Mouse (Mus musculus): Measurements from ENCODE around the gene Tmc8. TPM values are rescaled to one million over a fixed set of nuclear protein-coding genes. Genes with fewer than 3 reads are reported as not detected.
A peak's percentile ranks its signal among the peaks of the same experiment; 100 is the strongest.

Tmc8 gene
- polyA plus RNA-seq, 1 experiment from 2014 or later, result 1.4 TPM

- Histone ChIP-seq H3K9ac (replicated peaks) (no peak overlapping the region), H3K4me1 (replicated peaks) (peaks cover 16% of the 10 kb centered on the region), H3K4me3 (replicated peaks) (no peak overlapping the region), H3K27ac (no peak overlapping the region), H3K9me3 (no peaks in the 10 kb centered on the region), H3K36me3 (peaks cover 35% of the 10 kb centered on the region), H3K27me3 (no peaks in the 10 kb centered on the region), H3K4me2 (replicated peaks) (no peak overlapping the region)
- ATAC-seq, result no peak
- 94% methylated on average over 7 of the region's 7 CpGs for WGBS
Observed at GRCm38 (mm10) chr11:117820173-117820572, 38.3 kb downstream of the Tmc8 start.

DNA sequence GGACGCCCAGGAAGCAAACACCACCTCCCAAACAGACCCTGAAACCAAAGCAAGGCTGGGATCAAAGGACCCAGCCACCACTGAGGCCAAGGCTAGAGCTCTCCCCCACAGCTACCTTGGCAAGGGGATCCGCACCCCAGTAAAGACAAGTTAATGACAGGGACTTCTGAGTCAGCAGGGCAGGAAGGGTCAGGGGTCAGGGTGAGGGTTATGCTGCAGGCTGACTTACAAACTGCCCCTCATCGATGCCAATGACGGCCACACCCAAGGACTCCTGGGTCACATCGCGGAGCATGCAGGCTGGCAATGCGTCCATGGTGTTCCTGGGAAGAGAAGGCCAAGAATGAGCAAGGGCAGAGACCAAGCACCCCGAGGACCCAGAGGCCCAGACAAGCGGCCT is 40.0 kb downstream of the Tmc8 start:
- peaks cover 24% of the 10 kb centered on the region; the same call in 1 of the 2 replicates for H3K36me3 ChIP-seq
- no peak overlapping the region for H3K4me3 ChIP-seq (replicated peaks)
- no peak overlapping the region; the same call in 1 of the 2 replicates for H3K27ac ChIP-seq
- ATAC-seq, result no peak
- peaks cover 33% of the 10 kb centered on the region for H3K4me1 ChIP-seq (replicated peaks)
- no peak overlapping the region for H3K4me2 ChIP-seq (replicated peaks)
- H3K9me3 ChIP-seq, result no peaks in the 10 kb centered on the region
- no peaks in the 10 kb centered on the region for H3K27me3 ChIP-seq
- H3K9ac ChIP-seq (replicated peaks), result no peak overlapping the region
- WGBS, result 88% methylated on average over 9 of the region's 9 CpGs

DNA sequence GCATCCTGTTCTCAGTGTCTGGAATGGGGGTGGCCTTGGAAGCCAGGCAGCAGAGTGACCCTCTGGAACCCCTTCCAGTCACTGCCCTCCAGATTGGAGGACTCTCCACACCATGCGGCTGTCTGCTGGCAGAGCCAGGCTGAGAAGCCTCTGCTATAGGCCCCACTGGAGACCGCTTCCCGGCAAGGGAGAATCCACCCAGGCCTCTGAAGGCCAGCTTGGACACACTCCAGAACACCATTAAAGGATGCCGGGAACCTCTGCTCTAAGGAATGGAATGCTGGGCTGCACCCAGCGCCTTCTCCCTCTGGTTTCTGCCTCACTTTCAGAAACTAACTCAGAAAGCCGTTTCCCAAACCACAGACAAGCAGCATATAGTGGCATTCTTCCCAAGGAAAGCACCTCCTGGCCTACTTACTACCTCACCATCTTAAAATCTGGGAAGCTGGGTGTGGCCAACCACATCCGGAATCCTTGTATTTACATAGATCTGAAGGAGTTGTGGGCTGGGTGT is 40.9 kb downstream of the Tmc8 start:
- H3K4me3 ChIP-seq (replicated peaks), result no peak overlapping the region
- H3K4me1 ChIP-seq (replicated peaks), result peaks cover 40% of the 10 kb centered on the region
- 0 out of 2 replicates have a peak, but pooled peaks cover 21% of the 10 kb centered on the region for H3K36me3 ChIP-seq
- H3K9me3 ChIP-seq, result no peaks in the 10 kb centered on the region
- WGBS, result 88% methylated on average over 7 of the region's 7 CpGs
- no peak overlapping the region for H3K27ac ChIP-seq
- no peak for ATAC-seq
- 0 out of 2 replicates have a peak overlapping the region, but pooled peaks have one; percentile 16 for H3K9ac ChIP-seq (replicated peaks)
- no peaks in the 10 kb centered on the region for H3K27me3 ChIP-seq
- H3K4me2 ChIP-seq (replicated peaks), result no peak overlapping the region

DNA sequence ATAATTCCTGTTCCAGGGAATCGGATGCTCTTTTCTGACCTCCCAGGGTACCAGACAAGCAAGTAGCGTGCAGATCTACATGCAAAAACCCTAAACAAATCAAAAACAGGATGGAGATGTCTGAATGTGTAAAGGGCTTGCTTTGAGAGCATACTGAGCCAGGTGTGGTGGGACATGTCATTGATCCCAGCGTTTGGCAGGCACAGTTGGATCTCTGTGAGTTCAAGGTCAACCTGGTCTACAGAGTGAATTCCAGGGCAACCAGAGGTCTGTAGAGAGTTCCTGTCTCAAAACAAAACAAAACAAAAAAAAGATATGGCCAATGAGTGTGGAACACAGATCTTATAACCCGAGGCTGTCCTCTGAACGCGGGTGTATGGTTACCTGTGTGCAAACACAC is 41.5 kb downstream of the Tmc8 start:
- H3K27me3 ChIP-seq, result no peaks in the 10 kb centered on the region
- no peaks in the 10 kb centered on the region for H3K9me3 ChIP-seq
- H3K4me2 ChIP-seq (replicated peaks), result no peak overlapping the region
- 0 out of 2 replicates have a peak, but pooled peaks cover 16% of the 10 kb centered on the region for H3K36me3 ChIP-seq
- ATAC-seq, result no peak
- no peak overlapping the region for H3K9ac ChIP-seq (replicated peaks)
- peaks cover 46% of the 10 kb centered on the region for H3K4me1 ChIP-seq (replicated peaks)
- no peak overlapping the region for H3K27ac ChIP-seq
- WGBS, result 92% methylated on average over 6 of the region's 6 CpGs
- no peak overlapping the region for H3K4me3 ChIP-seq (replicated peaks)

GRCm38 (mm10) chr11:117824060-117824969 is 42.4 kb downstream of the Tmc8 start:
- H3K4me2 ChIP-seq (replicated peaks), result peak overlapping the region; percentile 84
- H3K9ac ChIP-seq (replicated peaks), result peak overlapping the region; percentile 17; the same call in 1 of the 2 replicates
- no peak overlapping the region for H3K27ac ChIP-seq
- no peaks in the 10 kb centered on the region for H3K27me3 ChIP-seq
- H3K36me3 ChIP-seq, result 0 out of 2 replicates have a peak, but pooled peaks cover 13% of the 10 kb centered on the region
- 24% methylated on average over 23 of the region's 23 CpGs for WGBS
- peak; percentile 84 for ATAC-seq
- no peaks in the 10 kb centered on the region for H3K9me3 ChIP-seq
- peak overlapping the region; percentile 47 for H3K4me3 ChIP-seq (replicated peaks)
- H3K4me1 ChIP-seq (replicated peaks), result peaks cover 51% of the 10 kb centered on the region

- Histone ChIP-seq H3K4me1 (replicated peaks) (peaks cover 51% of the 10 kb centered on the region), H3K4me2 (replicated peaks) (peak within 1 kb of the TSS; percentile 84), H3K27ac (peak within 1 kb of the TSS; percentile 74), H3K9ac (replicated peaks) (peak within 1 kb of the TSS; percentile 71), H3K36me3 (0 out of 2 replicates have a peak, but pooled peaks cover 13% of the 10 kb centered on the region), H3K9me3 (no peaks in the 10 kb centered on the region), H3K27me3 (no peaks in the 10 kb centered on the region), H3K4me3 (replicated peaks) (peak within 1 kb of the TSS; percentile 47)
- WGBS, result under 1% methylated on average over 34 of the region's 34 CpGs
- peak; percentile 59 for ATAC-seq
Observed at GRCm38 (mm10) chr11:117825333-117826101, 43.6 kb downstream of the Tmc8 start, which contains the start of the genes Afmid and Tk1. Gene Afmid (plus strand): TSS chr11:117825924. Gene Tk1 (minus strand): TSS chr11:117826092.

DNA sequence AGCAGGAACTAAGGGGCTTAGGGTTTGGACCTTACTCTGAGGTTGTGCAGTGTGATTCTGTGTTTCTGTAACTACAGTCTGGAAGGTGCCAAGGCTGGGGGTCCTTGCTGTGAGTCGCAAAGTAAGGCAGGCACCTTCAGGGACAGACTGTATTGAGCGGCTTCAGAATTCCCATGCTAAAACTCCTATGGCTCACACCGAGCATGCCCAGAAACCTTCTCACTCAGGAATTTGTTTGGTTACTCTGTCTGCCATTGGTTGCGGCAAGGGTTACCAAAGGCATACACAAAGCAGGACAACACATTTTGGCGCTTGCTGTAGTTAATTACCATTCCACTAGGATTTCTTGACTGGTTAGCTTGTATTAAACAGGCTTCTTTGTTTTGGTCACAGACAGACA is 44.3 kb downstream of the Tmc8 start:
- ATAC-seq, result no peak
- 0 out of 2 replicates have a peak, but pooled peaks cover 13% of the 10 kb centered on the region for H3K36me3 ChIP-seq
- H3K4me2 ChIP-seq (replicated peaks), result peak overlapping the region; percentile 84
- peak overlapping the region; percentile 74 for H3K27ac ChIP-seq
- 13% methylated on average over 5 of the region's 5 CpGs for WGBS
- no peaks in the 10 kb centered on the region for H3K9me3 ChIP-seq
- peaks cover 51% of the 10 kb centered on the region for H3K4me1 ChIP-seq (replicated peaks)
- H3K27me3 ChIP-seq, result no peaks in the 10 kb centered on the region
- H3K4me3 ChIP-seq (replicated peaks), result peak overlapping the region; percentile 47
- peak overlapping the region; percentile 71 for H3K9ac ChIP-seq (replicated peaks)

DNA sequence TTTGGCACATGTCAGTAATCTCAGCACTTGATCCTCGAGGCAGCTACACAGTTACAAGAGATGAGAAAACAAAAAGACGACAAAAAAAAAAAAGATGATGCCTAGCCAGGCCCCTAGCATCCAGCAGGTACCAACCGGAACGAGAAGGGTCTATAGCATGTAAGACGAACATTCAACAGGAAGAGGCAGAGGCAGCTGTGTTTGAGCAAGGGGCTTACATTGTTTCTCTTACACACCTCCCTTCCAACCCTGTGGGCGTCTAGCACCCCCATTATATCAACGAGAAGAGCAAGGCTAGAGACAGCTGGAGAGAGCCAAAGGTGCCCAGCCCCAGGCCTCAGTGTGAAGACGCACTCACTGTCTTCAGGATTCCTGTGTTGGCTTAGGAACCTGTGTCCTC is 45.0 kb downstream of the Tmc8 start:
- H3K9ac ChIP-seq (replicated peaks), result no peak overlapping the region
- 77% methylated on average over 8 of the region's 8 CpGs for WGBS
- no peak for ATAC-seq
- no peaks in the 10 kb centered on the region for H3K27me3 ChIP-seq
- H3K36me3 ChIP-seq, result 0 out of 2 replicates have a peak, but pooled peaks cover 9% of the 10 kb centered on the region
- no peak overlapping the region for H3K27ac ChIP-seq
- H3K4me3 ChIP-seq (replicated peaks), result no peak overlapping the region
- peaks cover 54% of the 10 kb centered on the region for H3K4me1 ChIP-seq (replicated peaks)
- no peak overlapping the region for H3K4me2 ChIP-seq (replicated peaks)
- no peaks in the 10 kb centered on the region for H3K9me3 ChIP-seq

- WGBS, result 81% methylated on average over 3 of the region's 3 CpGs
- no peak for ATAC-seq
- Histone ChIP-seq H3K27me3 (no peaks in the 10 kb centered on the region), H3K36me3 (0 out of 2 replicates have a peak, but pooled peaks cover 6% of the 10 kb centered on the region), H3K9me3 (no peaks in the 10 kb centered on the region), H3K4me1 (replicated peaks) (peaks cover 59% of the 10 kb centered on the region), H3K27ac (no peak overlapping the region), H3K4me2 (replicated peaks) (no peak overlapping the region), H3K4me3 (replicated peaks) (no peak overlapping the region), H3K9ac (replicated peaks) (no peak overlapping the region)
Observed at GRCm38 (mm10) chr11:117827386-117827785, 45.5 kb downstream of the Tmc8 start.

DNA sequence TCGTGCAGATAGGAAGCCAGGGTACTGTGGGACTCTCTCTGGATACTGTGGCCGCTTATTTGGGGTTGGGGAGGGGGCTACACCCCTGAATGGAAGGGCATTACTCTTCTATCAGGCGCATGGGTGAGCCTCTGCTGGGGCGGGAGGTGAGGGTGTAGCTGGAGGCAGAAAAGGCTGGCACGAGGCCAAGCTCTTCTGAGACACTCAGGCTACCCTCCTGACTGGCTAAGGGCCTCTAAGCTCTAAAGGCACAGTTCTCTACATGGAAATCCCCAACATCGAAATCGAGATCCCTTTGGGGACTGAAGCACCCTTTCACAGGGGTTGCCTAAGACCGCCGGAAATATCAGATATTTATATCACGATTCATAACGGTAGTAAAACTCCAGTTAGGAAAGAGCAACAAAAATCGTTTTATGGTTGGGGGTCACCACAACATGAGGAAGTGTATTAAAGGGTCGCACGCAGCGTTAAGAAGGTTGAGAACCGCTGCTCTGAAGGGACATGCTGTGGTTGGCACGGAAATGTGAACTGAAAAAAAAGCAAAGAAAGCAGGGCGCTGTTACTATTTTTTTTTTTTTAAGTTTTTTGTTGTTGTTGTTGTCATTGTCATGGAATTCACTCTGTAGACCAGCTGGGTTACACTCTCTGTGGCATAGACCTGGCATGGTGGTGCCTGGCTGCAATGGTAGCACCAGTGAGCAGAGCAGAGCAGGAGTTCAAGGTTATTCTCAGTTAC is 46.4 kb downstream of the Tmc8 start:
- no peaks in the 10 kb centered on the region for H3K36me3 ChIP-seq
- H3K27ac ChIP-seq, result peak overlapping the region; percentile 39; the same call in 1 of the 2 replicates
- H3K9ac ChIP-seq (replicated peaks), result 0 out of 2 replicates have a peak overlapping the region, but pooled peaks have one; percentile 16
- no peak for ATAC-seq
- no peaks in the 10 kb centered on the region for H3K27me3 ChIP-seq
- H3K9me3 ChIP-seq, result no peaks in the 10 kb centered on the region
- no peak overlapping the region for H3K4me3 ChIP-seq (replicated peaks)
- 83% methylated on average over 18 of the region's 18 CpGs for WGBS
- H3K4me1 ChIP-seq (replicated peaks), result peaks cover 62% of the 10 kb centered on the region
- H3K4me2 ChIP-seq (replicated peaks), result no peak overlapping the region

Data from midbrain, embryonic 13.5 days (tissue).